Mouse (Mus musculus): ENCODE results near the gene Wdr20. TPM values are rescaled to one million over a fixed set of nuclear protein-coding genes. Genes with fewer than 3 reads are reported as not detected.

Gene Wdr20
- total and polyA plus RNA-seq, 3 experiments: 17.9 to 26.2 (median 22.8) TPM

GRCm38 (mm10) chr12:110750770-110751439 lies 13.2 kb downstream of the Wdr20 start:
- Histone ChIP-seq H3K4me1 (ENCODE audit: control insufficient read depth in 1 of 2, insufficient read depth in 2 of 2) (peaks cover 19 to 68% of the 10 kb centered on the region in 2 experiments), H3K36me3 (replicated peaks in 1 of 2; ENCODE audit: control insufficient read depth in 1 of 2, insufficient read depth in 1 of 2, low read length in 1 of 2) (peaks cover 13 to 47% of the 10 kb centered on the region in 2 experiments), H3K27me3 (replicated peaks) (no peaks in the 10 kb centered on the region), H3K9ac (ENCODE audit: insufficient read depth, low read depth) (no peak overlapping the region), H3K27ac (ENCODE audit: insufficient read depth, low read depth) (0 out of 2 replicates have a peak overlapping the region, but pooled peaks have one; percentile 1), H3K4me3 (replicated peaks in 1 of 3; ENCODE audit: low read depth in 2 of 3, low read length in 2 of 3, poor library complexity in 1 of 3) (no peak overlapping the region), H3K79me2 (replicated peaks; ENCODE audit: control insufficient read depth, extremely low read depth, insufficient read depth, poor library complexity, severe bottlenecking) (peaks cover 40% of the 10 kb centered on the region), H3K9me3 (replicated peaks; ENCODE audit: low read length) (peaks cover 9% of the 10 kb centered on the region), H3K4me2 (ENCODE audit: insufficient read depth, low read depth, poor library complexity, severe bottlenecking) (peak overlapping the region; percentile 8)
- in situ Hi-C loops (cut with MboI; ENCODE audit: low pct_ligation_motif_present, low pct_unique_long_range_greater_than_20kb, low sequenced_read_pairs): no loop called here
- DNase-seq (ENCODE audit: extremely low read depth): peak; percentile 33
- TF ChIP-seq CHD2 (IDR thresholded peaks at IDR 0.05; ENCODE audit: low read length) (no peak), ELF1 (IDR thresholded peaks at IDR 0.05; ENCODE audit: low read depth, low read length) (no peak), CTCF (conservative IDR thresholded peaks at IDR 0.05 in 1 of 2, IDR thresholded peaks at IDR 0.05 in 1 of 2; ENCODE audit: low read depth in 2 of 2, low read length in 2 of 2) (no peak), KAT2A (IDR thresholded peaks at IDR 0.05; ENCODE audit: insufficient replicate concordance, low read length) (no peak), ZC3H11A (IDR thresholded peaks at IDR 0.05; ENCODE audit: low read depth, low read length) (no peak), EP300 (IDR thresholded peaks at IDR 0.05; ENCODE audit: low read length) (no peak), MXI1 (IDR thresholded peaks at IDR 0.05; ENCODE audit: low read depth, low read length) (no peak), GABPA (IDR thresholded peaks at IDR 0.05; ENCODE audit: insufficient replicate concordance, low read depth, low read length) (no peak), MEF2A (IDR thresholded peaks at IDR 0.05; ENCODE audit: borderline replicate concordance, low read depth, low read length) (no peak), RCOR1 (conservative IDR thresholded peaks at IDR 0.05; ENCODE audit: low read depth, low read length) (no peak), ZKSCAN1 (IDR thresholded peaks at IDR 0.05; ENCODE audit: borderline replicate concordance, low read depth, low read length) (no peak)
- dilution Hi-C loops (cut with MboI; ENCODE audit: extremely low pct_ligation_motif_present, extremely low pct_unique_long_range_greater_than_20kb, low sequenced_read_pairs): no loop called here

GRCm38 (mm10) chr12:110752703-110753102 lies 15.0 kb downstream of the Wdr20 start:
- in situ Hi-C loops (cut with MboI; ENCODE audit: low pct_ligation_motif_present, low pct_unique_long_range_greater_than_20kb, low sequenced_read_pairs) (no loop called here), dilution Hi-C loops (cut with MboI; ENCODE audit: extremely low pct_ligation_motif_present, extremely low pct_unique_long_range_greater_than_20kb, low sequenced_read_pairs) (no loop called here)
- peak overlapping the region; percentile 18; the same call in 1 of the 2 replicates for H3K4me2 ChIP-seq (ENCODE audit: insufficient read depth, low read depth, poor library complexity, severe bottlenecking)
- peaks cover 35% of the 10 kb centered on the region for H3K79me2 ChIP-seq (replicated peaks; ENCODE audit: control insufficient read depth, extremely low read depth, insufficient read depth, poor library complexity, severe bottlenecking)
- H3K27me3 ChIP-seq (replicated peaks): no peaks in the 10 kb centered on the region
- H3K9me3 ChIP-seq (replicated peaks; ENCODE audit: low read length): peaks cover 9% of the 10 kb centered on the region
- H3K27ac ChIP-seq (ENCODE audit: insufficient read depth, low read depth): peak overlapping the region; percentile 9; the same call in 1 of the 2 replicates
- peak; percentile 75 for TF ChIP-seq IRF4 (IDR thresholded peaks at IDR 0.05; ENCODE audit: low read depth, low read length)
- TF ChIP-seq EP300 (IDR thresholded peaks at IDR 0.05; ENCODE audit: low read length): 0 out of 2 replicates have a peak, but pooled peaks have one; percentile 60
- TF ChIP-seq RCOR1 (conservative IDR thresholded peaks at IDR 0.05; ENCODE audit: low read depth, low read length): 0 out of 2 replicates have a peak, but pooled peaks have one; percentile 63
- TF ChIP-seq TCF12 (IDR thresholded peaks at IDR 0.05; ENCODE audit: low read depth, low read length): no peak
- 0 out of 2 replicates have a peak, but pooled peaks have one; percentile 13 for TF ChIP-seq NRF1 (IDR thresholded peaks at IDR 0.05; ENCODE audit: low read depth, low read length)
- no peak for TF ChIP-seq USF1 (IDR thresholded peaks at IDR 0.05; ENCODE audit: low read depth, low read length)
- no peak for TF ChIP-seq RAD21 (IDR thresholded peaks at IDR 0.05; ENCODE audit: low read depth, low read length)
- TF ChIP-seq MEF2A (IDR thresholded peaks at IDR 0.05; ENCODE audit: borderline replicate concordance, low read depth, low read length): 0 out of 2 replicates have a peak, but pooled peaks have one; percentile 39
- TF ChIP-seq MYC (IDR thresholded peaks at IDR 0.05; ENCODE audit: low read depth, low read length): peak; percentile 28; the same call in 1 of the 2 replicates
- peak; percentile 28; the same call in 1 of the 2 replicates for TF ChIP-seq ETS1 (conservative IDR thresholded peaks at IDR 0.05; ENCODE audit: low read depth, low read length)
- peak; percentile 15; the same call in 1 of the 2 replicates for TF ChIP-seq JUND (conservative IDR thresholded peaks at IDR 0.05; ENCODE audit: low read depth, low read length)
- TF ChIP-seq TBP (conservative IDR thresholded peaks at IDR 0.05; ENCODE audit: low read depth, low read length): no peak
- no peak for TF ChIP-seq USF2 (conservative IDR thresholded peaks at IDR 0.05; ENCODE audit: low read depth, low read length)
- TF ChIP-seq ZC3H11A (IDR thresholded peaks at IDR 0.05; ENCODE audit: low read depth, low read length): no peak
- TF ChIP-seq SMC3 (IDR thresholded peaks at IDR 0.05; ENCODE audit: low read depth, low read length): no peak
- TF ChIP-seq KAT2A (IDR thresholded peaks at IDR 0.05; ENCODE audit: insufficient replicate concordance, low read length): no peak
- peak; percentile 31; the same call in 1 of the 2 replicates for TF ChIP-seq SIN3A (IDR thresholded peaks at IDR 0.05; ENCODE audit: low read length)
- peak; percentile 82 for TF ChIP-seq ZNF384 (IDR thresholded peaks at IDR 0.05; ENCODE audit: low read depth, low read length)
- TF ChIP-seq E2F4 (IDR thresholded peaks at IDR 0.05; ENCODE audit: insufficient replicate concordance, low read depth, low read length): no peak
- TF ChIP-seq MAZ (IDR thresholded peaks at IDR 0.05; ENCODE audit: low read depth, low read length): peak; percentile 74; the same call in 1 of the 2 replicates
- no peak overlapping the region for H3K9ac ChIP-seq (ENCODE audit: insufficient read depth, low read depth)
- no peak overlapping the region for H3K4me3 ChIP-seq (replicated peaks in 1 of 3; ENCODE audit: low read depth in 2 of 3, low read length in 2 of 3, poor library complexity in 1 of 3)
- H3K4me1 ChIP-seq (ENCODE audit: control insufficient read depth in 1 of 2, insufficient read depth in 2 of 2): peaks cover 23 to 71% of the 10 kb centered on the region in 2 experiments
- peaks cover 13 to 50% of the 10 kb centered on the region in 2 experiments for H3K36me3 ChIP-seq (replicated peaks in 1 of 2; ENCODE audit: control insufficient read depth in 1 of 2, insufficient read depth in 1 of 2, low read length in 1 of 2)
- DNase-seq (ENCODE audit: extremely low read depth): no peak

Data from CH12.LX (cell line).